ENCODE assay signal across 14 mouse cellular contexts in genomic region chr6:98015819-98016218, GRCm38 (mm10).
"Had no signal": no experiment of that assay in that cellular context is flagged by ENCODE, and none has a peak within 500 bp of the region (broad histone marks: within the 10 kb centered on the region; RNA-seq: fewer than 3 reads in every experiment).

No protein-coding gene starts in this region.

- DNase-seq: kidney, adult 11 months; kidney, adult 8-10 months; kidney, postnatal 25 days; layer of hippocampus, adult 9-11 months; liver; lung, adult 18-20 months; lung, postnatal 10 days; retina, postnatal 1 day; right cerebral cortex, postnatal 25 days; thymus, adult 18-20 months; thymus, postnatal 14 days had no signal

- ATAC-seq: liver, embryonic 12.5 days; midbrain, embryonic 13.5 days; midbrain, embryonic 16.5 days had no signal
